Mouse (Mus musculus) midbrain, embryonic 10.5 days (tissue): ENCODE results near the gene Dnttip1. TPM values are rescaled to one million over a fixed set of nuclear protein-coding genes. Genes with fewer than 3 reads are reported as not detected.

Source experiments
- DNase-seq: peaks from one replicate; pipeline ENCODE4 v3.0.0-alpha.2; 2017; ENCODE audit warnings: low spot score
- H3K27ac ChIP-seq: fragments of 300-500 bp; sonication (generic); replicated peaks from 2 replicates; pipeline ENCODE4 v1.5.1; 2016; ENCODE audit warnings: mild to moderate bottlenecking
- H3K27me3 ChIP-seq: fragments of 300-500 bp; sonication (generic); 2 replicates; pipeline ENCODE4 v1.6.1; 2016; ENCODE audit warnings: low read depth, mild to moderate bottlenecking; ENCODE audit not compliant: poor library complexity, severe bottlenecking
- H3K36me3 ChIP-seq: fragments of 300-500 bp; sonication (generic); 2 replicates; pipeline ENCODE4 v1.6.1; 2016; ENCODE audit warnings: mild to moderate bottlenecking, moderate library complexity
- H3K4me1 ChIP-seq: fragments of 300-500 bp; sonication (generic); 2 replicates; pipeline ENCODE4 v1.6.1; 2016
- H3K4me3 ChIP-seq: fragments of 300-500 bp; sonication (generic); 2 replicates; pipeline ENCODE4 v1.5.1; 2016; ENCODE audit warnings: mild to moderate bottlenecking, moderate library complexity
- H3K9me3 ChIP-seq: fragments of 300-500 bp; sonication (generic); replicated peaks from 2 replicates; pipeline ENCODE4 v1.6.1; 2016; ENCODE audit warnings: mild to moderate bottlenecking
- WGBS: fragments of 180-500 bp; shearing (Covaris S2); methylation state at CpG from one replicate; pipeline ENCODE4 v1.1.7; 2016; 5-methylcytosine and 5-hydroxymethylcytosine counted together
- polyA plus RNA-seq: library from polyadenylated mRNA; unstranded; fragments of >200 nt; fragmentation: Nextera tagmentation; extraction: Ambion mirVana; gene quantifications from 2 replicates; pipeline ENCODE4 v1.2.1, GENCODE M21; 2016

Gene Dnttip1
- polyA plus RNA-seq, 1 experiment from 2014 or later = 80.1 TPM

GRCm38 (mm10) chr2:164776801-164777200 is 31.0 kb downstream of the Dnttip1 start:
- no peaks in the 10 kb centered on the region for H3K9me3 ChIP-seq
- H3K4me3 ChIP-seq = no peak overlapping the region
- no peak overlapping the region for H3K27ac ChIP-seq
- peaks cover 6% of the 10 kb centered on the region for H3K4me1 ChIP-seq
- peaks cover 17% of the 10 kb centered on the region for H3K36me3 ChIP-seq
- no peaks in the 10 kb centered on the region for H3K27me3 ChIP-seq
- WGBS = 64% methylated on average over 17 of the region's 17 CpGs
- DNase-seq = no peak

GRCm38 (mm10) chr2:164777246-164778014 is 31.6 kb downstream of the Dnttip1 start:
- 86% methylated on average over 30 of the region's 30 CpGs for WGBS
- Histone ChIP-seq H3K27ac (no peak overlapping the region), H3K4me3 (no peak overlapping the region), H3K36me3 (peaks cover 11% of the 10 kb centered on the region), H3K27me3 (no peaks in the 10 kb centered on the region), H3K9me3 (no peaks in the 10 kb centered on the region), H3K4me1 (no peaks in the 10 kb centered on the region; the same call in 1 of the 2 replicates)
- DNase-seq = no peak

DNA sequence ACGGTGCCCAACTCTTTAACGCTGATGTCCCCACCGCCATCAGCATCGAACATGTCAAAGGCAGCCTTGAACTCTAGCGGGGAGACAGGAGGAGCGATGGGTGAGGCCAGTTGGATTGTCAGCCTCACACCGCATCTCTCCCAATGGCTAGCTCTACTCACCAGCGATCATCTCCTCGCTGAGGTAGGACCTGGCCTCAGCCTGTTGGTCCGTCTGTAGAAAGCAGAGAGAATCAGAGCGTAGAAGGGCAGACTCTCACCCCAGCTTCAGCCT is 32.2 kb downstream of the Dnttip1 start:
- DNase-seq = no peak
- no peak overlapping the region for H3K4me3 ChIP-seq
- WGBS = 94% methylated on average over 11 of the region's 11 CpGs
- no peaks in the 10 kb centered on the region for H3K9me3 ChIP-seq
- no peaks in the 10 kb centered on the region; the same call in 1 of the 2 replicates for H3K4me1 ChIP-seq
- H3K36me3 ChIP-seq = peaks cover 6% of the 10 kb centered on the region
- no peaks in the 10 kb centered on the region for H3K27me3 ChIP-seq
- no peak overlapping the region for H3K27ac ChIP-seq

DNA sequence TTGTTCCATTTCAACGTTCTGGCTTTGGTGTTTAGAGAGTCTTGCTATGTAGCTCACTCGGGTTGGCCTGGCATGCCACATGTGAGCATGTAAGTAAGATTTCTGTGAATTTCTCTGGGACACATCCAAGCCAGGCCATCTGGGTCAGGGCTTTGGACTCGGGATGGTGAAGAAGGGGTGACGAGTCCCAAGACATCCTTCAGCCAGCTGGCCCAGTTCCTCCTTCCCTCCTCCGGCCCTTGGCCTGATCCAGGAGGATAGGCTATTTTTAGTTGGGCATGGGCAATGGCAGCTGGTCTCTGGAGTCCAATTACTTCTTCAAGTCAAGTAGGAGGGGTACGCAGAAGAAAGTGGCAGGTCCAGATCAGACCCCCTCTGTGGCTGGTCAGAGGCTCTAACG is 33.0 kb downstream of the Dnttip1 start:
- no peak for DNase-seq
- Histone ChIP-seq H3K4me1 (no peaks in the 10 kb centered on the region), H3K27me3 (no peaks in the 10 kb centered on the region), H3K9me3 (no peaks in the 10 kb centered on the region), H3K36me3 (no peaks in the 10 kb centered on the region), H3K27ac (no peak overlapping the region), H3K4me3 (no peak overlapping the region)
- 88% methylated on average over 7 of the region's 7 CpGs for WGBS

DNA sequence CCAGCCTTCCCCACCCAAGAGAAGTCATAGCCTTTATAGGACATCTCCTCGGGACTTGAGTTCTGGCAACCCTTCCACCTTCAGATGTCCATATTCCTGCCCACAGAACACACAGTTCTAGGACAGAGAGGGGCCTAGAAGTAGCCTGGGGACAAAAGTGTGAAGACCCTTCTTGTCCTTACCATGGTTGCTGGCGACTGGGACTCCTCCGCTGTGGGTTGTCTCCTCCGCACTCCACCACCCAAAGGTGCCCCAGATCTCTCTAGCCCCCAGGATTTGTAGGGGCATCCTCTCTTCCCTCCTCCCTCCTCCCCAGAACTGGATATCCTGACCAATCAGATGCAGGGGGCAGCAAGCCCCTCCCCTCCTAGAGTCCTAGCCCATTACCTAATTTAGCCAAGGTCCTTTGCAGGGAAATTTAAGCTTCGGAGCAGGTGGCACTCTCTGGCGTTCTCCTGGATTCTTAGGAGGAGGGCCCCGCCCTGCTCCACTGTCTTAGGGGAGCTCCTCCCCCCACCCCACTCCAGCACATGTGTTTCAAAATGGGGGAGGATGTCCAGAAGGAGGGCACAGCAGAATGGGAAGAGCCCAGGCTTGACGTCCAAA is 33.8 kb downstream of the Dnttip1 start, which contains the start of gene Tnnc2:
Gene Tnnc2 (minus strand): TSS at position 487 of the 606 bp plus-strand sequence.
- no peaks in the 10 kb centered on the region for H3K36me3 ChIP-seq
- H3K4me1 ChIP-seq = peaks cover under 1% of the 10 kb centered on the region
- peaks cover 2% of the 10 kb centered on the region; the same call in 1 of the 2 replicates for H3K27me3 ChIP-seq
- DNase-seq = no peak
- H3K4me3 ChIP-seq = no peak within 1 kb of the TSS
- H3K27ac ChIP-seq = no peak within 1 kb of the TSS
- 72% methylated on average over 8 of the region's 8 CpGs for WGBS
- H3K9me3 ChIP-seq = no peaks in the 10 kb centered on the region

- no peak overlapping the region for H3K27ac ChIP-seq
- peaks cover 23% of the 10 kb centered on the region for H3K4me1 ChIP-seq
- H3K4me3 ChIP-seq = no peak overlapping the region
- WGBS = 75% methylated on average over 4 of the region's 4 CpGs
- H3K9me3 ChIP-seq = no peaks in the 10 kb centered on the region
- peaks cover 10% of the 10 kb centered on the region; the same call in 1 of the 2 replicates for H3K27me3 ChIP-seq
- DNase-seq = no peak
- no peaks in the 10 kb centered on the region for H3K36me3 ChIP-seq
These were observed 36.1 kb downstream of the Dnttip1 start for GRCm38 (mm10) chr2:164781876-164782275.

- WGBS = 75% methylated on average over 7 of the region's 7 CpGs
- Histone ChIP-seq H3K9me3 (no peaks in the 10 kb centered on the region), H3K36me3 (peaks cover 9% of the 10 kb centered on the region), H3K27ac (no peak overlapping the region), H3K4me3 (no peak overlapping the region), H3K4me1 (peaks cover 34% of the 10 kb centered on the region), H3K27me3 (peaks cover 13% of the 10 kb centered on the region; the same call in 1 of the 2 replicates)
- no peak for DNase-seq
These were observed 38.3 kb downstream of the Dnttip1 start for GRCm38 (mm10) chr2:164783926-164784581.

DNA sequence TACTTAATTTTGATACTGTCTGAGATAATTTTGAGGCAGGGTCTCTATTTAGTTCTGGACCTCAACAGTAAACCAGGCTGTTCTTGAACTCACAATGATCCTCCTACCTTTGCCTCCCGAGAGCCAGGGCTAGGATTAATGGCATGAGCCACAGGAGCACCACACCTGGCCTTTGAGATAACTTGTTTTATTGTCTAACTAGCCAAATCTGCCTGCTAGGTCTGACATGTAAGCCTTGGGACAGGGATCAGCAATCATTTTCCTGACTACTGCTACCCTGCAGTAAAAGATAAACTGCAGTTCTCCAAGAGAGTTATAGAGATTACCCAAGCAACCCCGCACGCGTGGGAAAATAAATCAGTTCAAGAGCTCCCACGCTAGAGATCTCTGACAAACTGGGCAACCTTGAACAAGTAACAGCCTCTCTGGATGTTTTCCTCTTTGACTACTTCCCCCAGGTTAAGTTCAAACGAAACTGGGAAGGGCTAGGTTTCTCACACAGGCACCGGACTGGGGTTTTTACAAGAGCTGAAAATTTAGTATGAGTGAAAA is 39.2 kb downstream of the Dnttip1 start:
- no peak for DNase-seq
- peak overlapping the region; percentile 88 for H3K27ac ChIP-seq
- 20% methylated on average over 7 of the region's 7 CpGs for WGBS
- peaks cover 34% of the 10 kb centered on the region for H3K4me1 ChIP-seq
- no peaks in the 10 kb centered on the region for H3K9me3 ChIP-seq
- H3K27me3 ChIP-seq = peaks cover 13% of the 10 kb centered on the region; the same call in 1 of the 2 replicates
- peak overlapping the region; percentile 77 for H3K4me3 ChIP-seq
- peaks cover 14% of the 10 kb centered on the region for H3K36me3 ChIP-seq

DNA sequence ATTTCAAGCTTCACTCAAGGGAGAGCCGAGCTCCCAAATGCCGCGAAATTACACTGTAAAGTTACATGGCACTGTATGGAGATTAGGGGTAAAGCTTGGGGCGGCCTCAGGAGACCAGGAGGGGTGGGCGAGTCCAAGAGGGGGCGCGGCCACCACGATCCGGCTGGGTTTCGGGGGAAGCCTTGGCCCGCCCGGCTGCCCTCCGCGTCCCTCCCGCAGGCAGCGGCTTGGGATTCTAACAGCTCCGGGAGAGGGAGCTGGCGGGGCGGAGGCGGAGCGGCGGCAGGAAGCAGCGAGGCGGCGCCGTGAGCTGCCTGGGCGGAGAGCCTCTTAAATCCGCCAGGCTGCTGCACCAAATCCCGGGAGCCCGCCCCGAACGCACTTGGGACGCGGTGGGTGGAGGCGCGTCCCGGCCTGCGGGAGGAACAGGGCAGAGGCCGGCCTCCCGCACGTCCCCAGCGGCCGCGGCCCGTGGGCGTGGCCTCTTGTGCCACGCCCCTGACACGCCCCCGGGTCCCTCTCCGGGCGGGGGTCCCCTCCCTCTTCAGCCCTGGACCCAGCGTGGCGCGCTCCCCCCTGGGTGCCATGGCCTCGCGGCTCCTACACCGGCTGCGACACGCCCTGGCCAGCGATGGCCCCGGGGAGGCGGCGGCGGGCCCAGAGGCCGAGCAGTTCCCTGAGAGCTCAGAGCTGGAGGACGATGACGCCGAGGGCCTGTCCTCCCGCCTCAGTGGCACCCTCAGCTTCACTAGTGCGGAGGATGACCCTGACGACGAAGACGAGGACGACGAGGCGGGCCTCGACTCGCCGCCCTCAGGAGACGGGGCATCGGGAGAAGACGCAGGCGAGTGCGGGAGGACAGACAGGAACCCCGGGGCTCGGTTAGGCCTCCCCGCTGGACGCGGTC is 40.0 kb downstream of the Dnttip1 start, which contains the start of gene Snx21:
Gene Snx21 (plus strand): TSS at position 343 of the 907 bp plus-strand sequence.
- peak within 1 kb of the TSS; percentile 88 for H3K27ac ChIP-seq
- under 1% methylated on average over 89 of the region's 89 CpGs for WGBS
- H3K9me3 ChIP-seq = no peaks in the 10 kb centered on the region
- peak; percentile 87 for DNase-seq
- H3K4me1 ChIP-seq = peaks cover 34% of the 10 kb centered on the region
- peaks cover 13% of the 10 kb centered on the region; the same call in 1 of the 2 replicates for H3K27me3 ChIP-seq
- H3K36me3 ChIP-seq = peaks cover 20% of the 10 kb centered on the region
- peak within 1 kb of the TSS; percentile 77 for H3K4me3 ChIP-seq

DNA sequence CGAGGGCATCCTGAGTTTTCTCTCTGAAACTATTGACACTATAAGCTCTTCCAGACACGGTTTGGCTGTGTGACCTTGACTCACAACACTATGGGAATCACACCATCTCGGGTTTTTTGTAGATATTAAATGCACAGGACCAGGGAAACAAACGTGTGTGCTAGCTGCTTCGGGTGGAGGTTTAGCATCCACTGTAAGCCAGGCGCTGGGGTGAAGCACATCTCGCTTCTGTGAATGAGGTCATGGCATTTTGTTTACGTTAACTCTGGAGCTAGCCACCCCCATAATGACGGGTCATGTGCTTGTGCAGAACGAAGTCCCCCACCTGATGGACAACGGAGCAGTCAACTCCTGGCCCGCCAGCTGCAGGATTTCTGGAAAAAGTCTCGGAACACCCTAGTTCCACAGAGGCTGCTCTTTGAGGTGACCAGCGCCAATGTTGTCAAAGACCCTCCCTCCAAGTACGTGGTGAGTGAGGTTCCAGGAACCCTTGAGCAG is 40.7 kb downstream of the Dnttip1 start:
- peak overlapping the region; percentile 88 for H3K27ac ChIP-seq
- WGBS = 14% methylated on average over 15 of the region's 15 CpGs

DNA sequence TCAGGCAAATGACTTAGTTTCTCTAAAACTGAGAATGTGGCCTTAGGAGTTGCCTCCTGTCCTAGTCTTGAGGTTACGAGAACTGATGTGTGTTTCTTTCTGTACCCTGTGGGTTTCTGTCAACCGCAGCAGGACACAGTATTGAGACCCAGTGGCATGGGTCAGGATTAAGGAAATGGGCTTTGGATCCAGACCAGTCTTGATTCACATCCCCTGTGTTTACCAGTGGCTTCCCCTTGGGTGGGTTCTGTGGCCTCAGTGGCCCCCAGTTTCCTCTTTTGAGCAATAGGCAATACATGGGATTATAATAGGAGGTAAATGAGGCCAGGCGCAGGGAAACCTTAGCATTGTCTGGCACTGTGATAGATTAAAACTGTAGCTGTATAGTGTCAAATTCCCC is 41.2 kb downstream of the Dnttip1 start:
- no peak overlapping the region for H3K27ac ChIP-seq
- peak overlapping the region; percentile 77; the same call in 1 of the 2 replicates for H3K4me3 ChIP-seq
- WGBS = 91% methylated on average over 3 of the region's 3 CpGs

More for the DNA sequence above, 40.7 kb downstream of the Dnttip1 start:
- Histone ChIP-seq H3K36me3 (peaks cover 27% of the 10 kb centered on the region), H3K4me1 (peaks cover 34% of the 10 kb centered on the region), H3K4me3 (peak overlapping the region; percentile 77), H3K9me3 (no peaks in the 10 kb centered on the region), H3K27me3 (peaks cover 13% of the 10 kb centered on the region; the same call in 1 of the 2 replicates)
- no peak for DNase-seq

More for the DNA sequence above, 41.2 kb downstream of the Dnttip1 start:
- DNase-seq = no peak
- Histone ChIP-seq H3K27me3 (peaks cover 13% of the 10 kb centered on the region; the same call in 1 of the 2 replicates), H3K4me1 (peaks cover 34% of the 10 kb centered on the region), H3K9me3 (no peaks in the 10 kb centered on the region), H3K36me3 (peaks cover 33% of the 10 kb centered on the region)
